Mouse (Mus musculus) left cerebral cortex, adult 11 months (tissue): ENCODE results near the gene Chac1.

Experiments used
- DNase-seq: peaks from one replicate; pipeline ENCODE4 v3.0.0; 2022; ENCODE audit warnings: low spot score

The Chac1 gene

DNA sequence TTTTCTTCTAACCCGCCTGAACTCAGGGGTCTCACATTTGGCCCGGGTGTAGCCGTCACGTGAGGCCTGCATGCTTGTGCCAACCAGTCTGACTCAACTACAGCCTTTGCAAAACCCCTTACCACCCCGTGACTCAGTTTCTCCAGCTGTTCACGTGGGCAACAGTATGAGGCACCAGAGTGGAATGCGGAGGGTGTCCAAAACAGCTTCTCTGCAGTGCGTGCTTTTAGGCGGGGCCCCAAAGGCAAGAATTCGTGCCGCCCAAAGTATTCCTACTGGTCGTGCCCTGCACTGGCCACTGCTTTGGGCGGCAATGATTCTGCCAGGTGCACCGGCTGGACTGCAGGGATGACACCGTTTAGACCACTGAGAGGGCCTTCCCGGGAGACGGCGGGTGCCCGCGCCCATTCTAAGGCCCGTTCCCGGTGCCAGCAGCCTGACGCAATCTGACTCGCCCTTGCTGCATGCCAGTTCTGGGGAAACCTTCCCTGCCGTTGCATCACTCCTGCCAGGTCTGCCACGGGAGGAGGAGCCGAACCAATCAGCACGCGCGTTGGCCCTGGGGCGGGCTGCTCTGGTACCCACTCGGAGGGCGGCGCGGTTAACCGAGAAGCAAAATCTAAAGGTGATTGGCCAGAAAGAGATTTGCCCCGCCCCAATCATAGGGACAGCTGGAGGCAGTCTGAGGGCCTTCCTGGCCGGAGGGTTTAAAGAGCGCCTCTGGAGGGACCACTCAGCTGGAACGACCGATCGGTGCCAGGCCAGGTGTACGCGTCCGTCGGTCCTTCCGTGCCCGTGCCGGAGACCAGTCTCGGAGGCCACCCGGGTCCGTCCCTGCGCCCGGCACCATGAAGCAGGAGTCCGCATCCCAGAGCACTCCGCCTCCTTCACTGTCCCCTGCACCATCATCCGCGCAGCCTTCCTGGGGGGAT lies at the start of gene Chac1:
Gene Chac1, plus strand, starts transcription at position 675 of the 932 bp plus-strand sequence.
- peak; percentile 93 for DNase-seq

DNA sequence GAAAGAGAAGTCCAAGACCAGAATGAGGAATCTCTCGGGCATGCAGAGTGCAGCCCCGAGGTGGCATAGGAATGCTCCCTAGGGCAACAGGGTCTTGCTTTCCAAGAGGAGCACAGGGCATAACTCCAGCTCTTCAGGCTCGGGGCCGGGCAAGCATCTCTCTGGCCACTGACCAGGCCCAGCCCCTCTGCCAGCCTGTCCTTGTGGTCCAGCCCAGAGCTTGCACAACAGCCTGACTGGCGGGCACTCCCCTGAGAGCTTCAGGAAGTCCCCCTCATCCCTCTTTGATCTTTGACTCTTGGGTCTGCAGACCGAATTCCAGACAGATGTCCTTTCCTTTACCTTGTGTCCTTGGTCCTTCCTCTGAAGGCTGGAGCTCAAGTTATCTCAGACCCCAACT lies 48.2 kb upstream of the Chac1 start:
- DNase-seq: no peak

- DNase-seq: no peak
Observed at GRCm38 (mm10) chr2:119304391-119304790, 46.6 kb upstream of the Chac1 start.

- DNase-seq: no peak
Observed at GRCm38 (mm10) chr2:119304798-119305208, 46.2 kb upstream of the Chac1 start.

DNA sequence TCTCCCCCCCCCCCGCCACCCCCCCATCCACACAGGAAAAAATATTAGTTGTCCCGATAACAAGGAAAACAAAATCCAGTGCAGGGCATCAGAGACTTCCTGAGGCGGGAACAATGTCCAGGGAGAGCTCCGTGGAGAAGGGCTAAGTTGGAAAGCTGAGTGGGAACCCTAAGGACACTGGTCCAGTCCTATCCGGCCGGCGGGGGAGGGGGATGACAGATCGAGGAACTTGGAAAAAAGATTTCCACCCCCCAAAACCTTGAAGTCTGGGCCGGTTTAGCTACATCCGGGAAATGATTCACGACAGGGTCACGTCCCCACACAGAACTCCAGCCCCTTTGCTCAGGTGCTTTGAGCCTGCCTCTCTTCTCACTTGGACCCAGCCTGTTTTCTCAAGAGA lies 39.5 kb upstream of the Chac1 start:
- DNase-seq: no peak

- DNase-seq: no peak
Observed at GRCm38 (mm10) chr2:119312380-119312958, 38.6 kb upstream of the Chac1 start.

- no peak for DNase-seq
Observed at GRCm38 (mm10) chr2:119313780-119314479, 37.1 kb upstream of the Chac1 start.

GRCm38 (mm10) chr2:119314742-119315310 lies 36.2 kb upstream of the Chac1 start:
- DNase-seq: no peak

GRCm38 (mm10) chr2:119318043-119318710 lies 32.9 kb upstream of the Chac1 start:
- DNase-seq: no peak

GRCm38 (mm10) chr2:119320571-119320970 lies 30.5 kb upstream of the Chac1 start:
- no peak for DNase-seq

DNA sequence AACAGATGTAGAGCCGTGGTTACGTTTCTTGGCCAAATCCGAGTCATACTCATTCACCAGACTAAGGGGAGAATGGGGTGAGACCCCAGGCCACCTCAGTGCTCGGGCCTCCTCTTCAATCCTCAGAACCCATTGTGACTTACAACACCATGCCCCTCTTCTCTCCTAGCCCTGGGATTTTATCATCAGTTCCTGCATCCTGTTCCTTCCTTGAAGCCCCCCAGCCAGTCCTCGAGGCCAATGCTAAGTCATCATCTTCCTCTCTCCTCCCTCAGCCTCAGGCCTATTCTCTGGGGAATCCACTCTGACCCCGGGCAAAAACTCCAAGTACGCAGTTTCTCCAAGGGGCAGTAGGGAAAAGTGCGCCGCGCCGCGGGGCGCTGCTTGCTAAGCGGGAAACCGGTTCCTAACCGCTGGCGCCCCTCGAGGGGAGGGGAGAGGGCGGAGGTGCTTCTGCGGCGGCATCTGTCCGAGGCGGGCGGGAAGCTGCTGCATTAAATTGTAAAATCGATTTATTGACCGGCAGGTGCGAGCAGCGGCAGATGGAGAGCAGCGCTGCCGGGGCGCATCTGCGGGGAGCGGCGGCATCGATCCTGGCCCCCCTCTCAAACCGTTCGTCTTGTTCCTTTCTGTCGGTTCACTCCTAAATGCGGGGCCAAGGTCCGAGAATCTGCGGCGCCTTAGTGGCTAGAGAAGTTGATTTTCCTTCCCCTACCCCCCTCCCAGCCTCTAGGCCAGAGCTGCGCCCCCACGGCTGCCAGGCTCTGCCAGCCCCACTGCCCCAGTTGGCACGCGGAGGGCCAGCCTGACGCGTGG lies 29.1 kb upstream of the Chac1 start:
- no peak for DNase-seq

DNA sequence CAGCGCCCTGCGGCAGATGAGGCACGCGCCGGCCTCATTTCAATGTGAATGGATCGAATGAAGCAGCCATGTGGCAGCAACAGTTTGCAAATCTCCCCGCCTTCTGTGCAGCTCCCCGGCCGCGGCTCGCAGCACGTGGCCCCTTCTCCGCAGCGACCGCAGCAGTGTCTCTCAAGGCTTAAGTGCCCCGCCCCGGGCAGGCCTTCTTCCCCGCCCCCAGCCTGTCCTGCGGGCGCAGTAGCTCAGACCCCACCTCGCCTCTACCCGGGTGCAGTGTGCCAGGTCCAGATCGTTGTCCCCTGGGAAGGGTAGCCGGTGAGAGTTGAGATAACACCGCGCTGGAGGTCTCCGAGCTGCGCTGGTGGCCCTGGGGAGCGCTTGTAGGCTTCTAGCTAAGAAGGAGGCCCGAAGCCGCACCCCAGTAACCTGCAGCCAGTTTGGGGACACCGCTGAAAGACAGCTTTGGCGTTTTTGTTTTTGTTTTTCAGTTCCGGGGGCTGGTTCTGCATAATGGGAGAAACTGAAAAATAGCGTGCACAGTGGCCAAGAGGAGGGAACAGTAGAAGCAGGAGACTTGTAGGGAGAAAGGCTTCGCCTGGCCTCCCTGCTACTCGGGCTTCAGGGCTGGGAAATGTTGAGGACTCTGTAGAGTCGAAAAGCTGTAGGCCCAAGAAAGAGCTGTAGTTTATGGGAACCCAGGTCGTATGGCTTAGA lies 28.3 kb upstream of the Chac1 start:
- DNase-seq: no peak

DNA sequence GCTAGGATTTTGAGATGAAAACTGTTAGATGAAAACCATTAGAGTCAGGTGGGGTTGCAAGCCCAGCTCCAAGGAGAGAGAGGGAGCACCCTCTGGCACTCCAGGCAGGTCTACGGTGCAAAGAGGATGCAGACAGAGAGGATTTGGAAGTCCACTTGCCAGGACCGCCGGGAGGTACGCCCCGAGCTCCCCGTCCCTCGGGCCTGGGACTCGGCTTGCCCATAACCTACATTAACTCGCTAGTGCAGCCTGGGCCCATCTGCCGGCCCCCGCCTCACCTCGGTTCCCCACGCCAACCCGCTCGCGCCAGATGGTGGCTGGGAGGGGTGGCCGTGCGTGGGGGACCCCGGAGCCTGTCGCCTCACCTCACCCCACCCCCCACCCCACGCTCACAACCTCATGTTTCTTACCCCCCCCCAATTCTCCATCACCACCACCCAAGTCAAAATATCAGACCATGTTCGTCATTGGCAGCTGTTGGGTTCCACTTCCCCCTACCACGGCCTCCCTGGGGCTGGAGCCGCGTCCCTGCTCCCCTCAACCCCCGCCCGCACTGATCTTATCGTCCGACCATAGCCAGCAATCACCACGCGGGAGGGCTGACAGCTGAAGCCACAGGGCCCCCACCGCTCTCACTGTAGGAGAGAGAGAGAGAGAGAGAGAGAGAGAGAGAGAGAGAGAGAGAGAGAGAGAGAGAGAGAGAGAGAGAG lies 27.0 kb upstream of the Chac1 start:
- no peak for DNase-seq

DNA sequence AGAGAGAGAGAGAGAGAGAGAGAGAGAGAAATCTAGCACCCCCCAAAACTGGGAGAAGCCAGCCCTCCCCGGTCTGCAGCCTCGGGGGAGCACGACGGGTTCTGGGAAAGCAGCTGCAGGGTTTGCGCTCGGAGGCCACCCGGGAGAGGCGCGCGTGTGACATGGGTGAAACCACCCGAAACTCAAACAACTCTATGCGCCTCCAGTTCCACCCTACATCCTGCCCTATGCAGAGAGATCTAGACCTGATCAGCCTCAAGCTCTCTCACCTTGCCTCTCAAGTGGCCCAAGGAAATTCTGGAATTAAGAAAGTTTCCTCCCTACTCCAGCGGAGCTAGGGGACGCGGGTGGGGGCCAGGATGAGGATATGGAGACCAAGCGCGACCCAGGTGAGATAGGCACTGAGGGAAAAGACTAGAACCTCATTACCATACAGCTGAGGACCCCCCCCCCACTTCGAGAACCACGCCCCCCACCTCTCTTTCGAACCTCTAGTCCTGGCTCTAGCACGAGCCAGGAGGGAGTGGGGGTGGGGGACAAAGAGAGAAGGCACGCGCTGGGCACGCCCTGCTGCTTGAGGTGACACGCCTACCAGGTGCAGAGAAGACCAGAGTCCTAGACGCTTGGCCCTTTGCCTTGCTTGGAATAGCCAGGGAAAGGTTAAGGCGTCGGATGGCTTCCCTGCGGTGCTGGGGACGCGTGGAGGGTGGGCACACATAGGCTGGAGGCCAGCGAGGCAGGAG lies 26.3 kb upstream of the Chac1 start:
- no peak for DNase-seq

- no peak for DNase-seq
Observed at GRCm38 (mm10) chr2:119325568-119326143, 25.4 kb upstream of the Chac1 start, which contains the start of gene Dll4. TSS of gene Dll4 (plus strand) at chr2:119325784.

GRCm38 (mm10) chr2:119326161-119327101 lies 24.6 kb upstream of the Chac1 start:
- DNase-seq: no peak

- DNase-seq: no peak
Observed at GRCm38 (mm10) chr2:119327102-119327480, 23.9 kb upstream of the Chac1 start.
